Mouse (Mus musculus): ENCODE data around the gene Nol11.
"Not testable (repeated sequence)": the region's sequence is repeated elsewhere in the genome, so short reads cannot be mapped to it uniquely, and the experiment has no call there.

Gene Nol11

GRCm38 (mm10) chr11:107155292-107155691, 33.9 kb downstream of the Nol11 start:
- in situ Hi-C loops (cut with MseI, MboI): no loop called here

DNA sequence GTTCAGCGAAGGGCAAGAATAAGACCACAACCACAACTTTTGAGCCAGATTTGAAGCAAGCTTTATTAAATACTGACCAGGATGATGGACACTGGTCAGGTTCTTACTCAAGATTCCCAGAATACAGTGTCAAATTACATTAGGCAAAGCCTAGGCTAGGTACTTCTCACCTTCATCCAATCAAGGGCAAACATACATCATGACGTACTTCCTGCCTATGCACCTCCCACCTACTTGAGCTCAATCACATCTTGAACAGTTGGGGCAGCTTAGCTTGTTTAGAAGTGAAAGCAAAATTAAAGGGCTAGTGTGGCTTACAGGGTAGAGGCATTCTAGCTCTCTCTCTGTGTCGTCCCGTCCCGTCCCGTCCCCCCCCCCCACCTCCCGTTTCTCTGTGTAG, 34.8 kb downstream of the Nol11 start:
- in situ Hi-C loops (cut with MseI, MboI): no loop called here

GRCm38 (mm10) chr11:107153645-107154044, 35.5 kb downstream of the Nol11 start:
- in situ Hi-C loops (cut with MseI, MboI): no loop called here

DNA sequence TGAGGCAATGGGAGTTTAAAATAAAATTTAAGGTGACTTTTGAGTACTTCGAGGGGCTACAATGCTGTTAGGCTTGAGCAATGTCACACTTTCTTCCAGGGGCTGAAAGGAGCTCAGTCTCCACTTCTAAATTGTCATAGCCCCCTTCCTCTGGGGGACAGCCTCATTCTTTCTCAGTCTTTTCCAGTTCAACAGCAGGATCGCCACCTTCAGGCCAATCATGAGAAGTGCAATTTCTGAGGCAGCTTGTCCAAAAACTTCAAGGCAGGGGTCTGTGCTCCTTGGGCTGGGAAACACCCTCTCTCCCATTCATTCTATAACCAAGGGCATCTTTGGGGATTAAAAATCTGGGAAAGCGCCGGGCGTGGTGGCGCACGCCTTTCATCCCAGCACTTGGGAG, 37.4 kb downstream of the Nol11 start:
- in situ Hi-C loops (cut with MseI, MboI): no loop called here

DNA sequence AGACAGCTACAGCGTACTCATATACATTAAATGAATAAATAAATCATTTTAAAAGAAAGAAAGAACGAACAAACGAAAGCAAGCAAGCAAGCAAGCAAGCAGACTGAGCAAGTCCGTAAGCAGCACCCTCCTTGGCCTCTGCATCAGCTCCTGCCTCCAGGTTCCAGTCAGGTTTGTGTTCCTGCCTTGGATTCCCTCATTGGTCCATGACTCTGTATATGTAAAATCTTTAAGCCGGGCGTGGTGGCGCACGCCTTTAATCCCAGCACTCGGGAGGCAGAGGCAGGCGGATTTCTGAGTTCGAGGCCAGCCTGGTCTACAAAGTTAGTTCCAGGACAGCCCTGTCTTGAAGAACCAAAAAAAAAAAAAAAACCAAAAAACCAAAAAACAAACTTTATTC, 45.2 kb downstream of the Nol11 start:
- in situ Hi-C loops (cut with MseI, MboI): not testable (repeated sequence)

- in situ Hi-C loops (cut with MseI, MboI): no loop called here
These were observed 46.8 kb downstream of the Nol11 start for GRCm38 (mm10) chr11:107142382-107142781.

- in situ Hi-C loops (cut with MseI, MboI): no loop called here
These were observed 48.4 kb downstream of the Nol11 start for GRCm38 (mm10) chr11:107140756-107141155.

DNA sequence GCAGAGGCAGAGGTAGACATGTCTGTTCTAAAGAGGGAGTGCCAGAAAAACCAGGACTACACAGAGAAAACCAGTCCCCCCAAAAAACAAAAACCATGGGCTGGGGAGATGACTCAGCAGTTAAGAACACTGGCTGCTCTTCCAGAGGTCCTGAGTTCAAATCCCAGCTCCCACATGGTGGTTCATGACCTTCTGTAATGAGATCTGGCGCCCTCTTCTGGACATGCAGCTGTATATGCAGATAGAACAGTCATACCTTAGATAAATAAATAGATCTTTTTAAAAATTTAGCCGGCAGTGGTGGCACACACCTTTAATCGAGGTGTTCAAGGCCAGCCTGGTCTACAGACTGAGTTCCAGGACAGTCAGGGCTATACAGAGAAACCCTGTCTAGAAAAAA, 50.5 kb downstream of the Nol11 start:
- in situ Hi-C loops (cut with MseI, MboI): no loop called here

GRCm38 (mm10) chr11:107137593-107137992, 51.6 kb downstream of the Nol11 start:
- in situ Hi-C loops (cut with MseI, MboI): no loop called here

GRCm38 (mm10) chr11:107136458-107136857, 52.7 kb downstream of the Nol11 start:
- in situ Hi-C loops (cut with MseI, MboI): not testable (repeated sequence)

- in situ Hi-C loops (cut with MseI, MboI): no loop called here
These were observed 53.4 kb downstream of the Nol11 start for GRCm38 (mm10) chr11:107135741-107136140.

GRCm38 (mm10) chr11:107132426-107132825, 56.8 kb downstream of the Nol11 start:
- in situ Hi-C loops (cut with MseI, MboI): no loop called here

- in situ Hi-C loops (cut with MseI, MboI): no loop called here
These were observed 57.3 kb downstream of the Nol11 start, which contains the start of gene Bptf for GRCm38 (mm10) chr11:107131749-107132421. TSS of gene Bptf (minus strand) at chr11:107132127.

DNA sequence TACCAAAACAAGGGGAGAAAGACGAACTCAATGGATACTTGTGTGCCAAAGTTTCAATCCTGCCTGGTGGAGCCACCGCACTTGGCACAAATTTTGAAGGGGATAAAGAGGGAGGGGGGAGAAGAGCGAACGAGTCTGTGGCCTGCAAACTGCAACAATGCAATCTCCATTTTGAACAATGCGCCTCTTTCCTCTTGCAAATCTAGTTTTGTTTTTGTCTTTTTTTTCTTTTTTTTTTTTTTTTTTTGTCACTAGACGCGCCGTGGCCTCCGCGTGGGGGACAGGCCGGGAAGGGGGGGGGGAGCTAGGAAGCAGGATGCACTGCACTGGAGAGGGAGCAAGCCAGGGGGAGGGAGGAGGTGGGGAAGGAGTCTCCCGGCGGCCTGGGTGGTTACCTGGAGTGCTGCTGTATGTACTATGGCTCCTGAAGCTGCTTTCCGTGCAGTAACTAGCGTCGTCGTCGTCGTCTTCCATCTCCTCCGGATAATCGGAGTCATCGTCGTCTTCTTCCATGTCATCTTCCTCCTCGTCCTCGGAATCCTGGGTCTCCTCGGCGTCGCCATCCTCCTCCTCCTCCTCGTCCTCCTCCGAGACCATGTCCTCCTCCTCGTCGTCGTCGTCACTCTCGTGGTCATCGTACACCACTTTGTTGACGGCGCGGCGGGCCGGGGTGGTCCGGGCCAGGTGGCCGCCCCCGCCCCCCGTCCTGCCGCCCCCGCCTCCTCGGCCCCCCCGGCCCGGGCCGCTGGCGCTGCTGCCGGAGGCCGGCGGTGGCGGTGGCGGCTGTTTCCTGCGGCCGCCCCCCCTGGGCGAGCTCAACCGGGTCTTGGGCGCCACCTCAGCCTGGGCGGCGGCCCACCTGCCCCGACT, 58.1 kb downstream of the Nol11 start:
- in situ Hi-C loops (cut with MseI, MboI): no loop called here

DNA sequence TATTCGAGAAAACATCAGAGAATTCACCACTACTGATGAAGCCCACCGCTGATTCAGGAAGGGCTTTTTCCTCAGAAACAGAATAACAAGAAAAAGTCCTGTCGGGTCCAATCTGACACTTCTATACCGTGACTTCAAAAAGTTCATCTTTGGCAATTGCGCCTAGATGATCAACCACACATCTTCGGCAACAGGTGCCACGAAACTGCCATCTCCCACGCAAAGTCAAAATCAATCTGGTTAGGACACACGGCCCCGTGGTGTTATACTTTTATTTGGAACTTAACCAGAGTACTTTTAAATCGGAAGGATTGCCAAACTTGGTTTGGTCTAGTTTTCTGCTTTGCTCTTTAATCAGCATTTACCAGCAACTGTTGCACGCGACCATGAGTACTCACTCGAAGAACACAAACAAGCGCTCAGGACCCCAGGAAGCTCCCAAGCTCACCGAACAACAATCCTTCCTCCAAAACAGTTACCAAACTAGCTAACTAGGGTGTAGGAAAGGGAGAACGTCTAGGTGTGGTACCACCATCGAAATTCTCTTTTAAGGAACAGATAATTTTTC, 58.9 kb downstream of the Nol11 start:
- in situ Hi-C loops (cut with MseI, MboI): no loop called here

DNA sequence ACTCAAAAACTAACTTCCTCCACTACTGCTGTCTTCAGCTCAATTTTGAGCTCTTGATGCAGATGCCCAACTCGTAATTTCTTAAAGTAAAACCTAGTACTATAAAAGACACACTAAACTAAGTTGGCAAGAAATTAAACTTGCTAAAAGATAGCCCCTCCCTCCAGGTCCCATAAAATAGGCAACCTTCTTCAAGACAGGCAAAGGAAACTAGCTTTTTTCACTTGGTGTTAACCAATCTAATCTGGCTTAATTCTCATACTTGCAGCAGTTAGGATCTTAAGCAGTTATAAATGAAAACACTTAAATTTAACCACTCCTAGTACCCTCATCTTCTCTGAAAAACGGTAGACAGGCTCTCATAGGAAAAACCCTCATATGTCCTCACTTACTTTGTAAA, 59.5 kb downstream of the Nol11 start:
- in situ Hi-C loops (cut with MseI, MboI): no loop called here

GRCm38 (mm10) chr11:107126716-107127115, 62.5 kb downstream of the Nol11 start:
- in situ Hi-C loops (cut with MseI, MboI): not testable (repeated sequence)

- in situ Hi-C loops (cut with MseI, MboI): no loop called here
These were observed 64.2 kb downstream of the Nol11 start for GRCm38 (mm10) chr11:107125011-107125410.

- in situ Hi-C loops (cut with MseI, MboI): no loop called here
These were observed 64.9 kb downstream of the Nol11 start for GRCm38 (mm10) chr11:107124327-107124731.

DNA sequence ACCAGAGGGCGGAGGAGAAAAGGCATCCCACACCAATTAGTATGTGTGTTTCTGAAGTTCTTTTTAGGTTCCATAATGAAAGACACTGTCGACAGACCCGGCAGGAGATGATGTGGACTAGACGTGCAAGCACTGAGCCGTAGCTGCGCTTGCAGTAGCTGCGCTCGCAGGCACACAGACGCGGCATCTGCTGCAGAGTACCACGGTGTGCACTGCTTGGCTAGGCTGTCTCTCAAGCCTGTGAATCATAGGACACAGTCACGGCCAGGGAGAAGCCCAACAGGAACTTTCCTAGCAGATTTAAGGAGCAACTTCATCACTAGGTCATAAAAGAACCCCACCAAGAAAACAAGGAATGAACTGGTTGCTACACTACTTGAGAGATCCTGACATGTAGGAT, 71.4 kb downstream of the Nol11 start:
- in situ Hi-C loops (cut with MseI, MboI): no loop called here

All from mouse trophoblast stem cell (cell line).